In genomic region chr4:85438813-85439212, GRCm38 (mm10) we compare ENCODE assay signal across 18 mouse cellular contexts.
"Had no signal": no experiment of that assay in that cellular context is flagged by ENCODE, and none has a peak within 500 bp of the region (broad histone marks: within the 10 kb centered on the region; RNA-seq: fewer than 3 reads in every experiment).

No protein-coding gene starts in this region.

- H3K4me3 ChIP-seq: lung, embryonic 15.5 days; megakaryocyte, embryonic 14.5 days; midbrain, embryonic 13.5 days; midbrain, embryonic 15.5 days; neural tube, embryonic 12.5 days; stomach, embryonic 15.5 days had no signal

- H3K4me2 ChIP-seq: lung, embryonic 15.5 days; midbrain, embryonic 11.5 days; midbrain, embryonic 13.5 days; midbrain, embryonic 15.5 days; neural tube, embryonic 12.5 days; stomach, embryonic 15.5 days had no signal

- DNase-seq: liver, postnatal 0 days; lung, adult 2 months; lung, postnatal 14 days; lung, postnatal 36 days; right cerebral cortex, postnatal 14 days; thymus, adult 2 months; thymus, postnatal 25 days; thymus, postnatal 4 days had no signal

- H3K4me1 ChIP-seq: lung, embryonic 15.5 days; megakaryocyte, embryonic 14.5 days; midbrain, embryonic 13.5 days; midbrain, embryonic 15.5 days; neural tube, embryonic 12.5 days; stomach, embryonic 15.5 days had no signal

- H3K27ac ChIP-seq: lung, embryonic 15.5 days; macrophage; midbrain, embryonic 13.5 days; midbrain, embryonic 15.5 days; neural tube, embryonic 12.5 days; stomach, embryonic 15.5 days; stomach, postnatal 0 days had no signal

- H3K36me3 ChIP-seq: lung, embryonic 15.5 days; midbrain, embryonic 13.5 days; midbrain, embryonic 15.5 days; neural tube, embryonic 12.5 days; stomach, embryonic 15.5 days had no signal

- H3K9me3 ChIP-seq: lung, embryonic 15.5 days; midbrain, embryonic 13.5 days; midbrain, embryonic 15.5 days; neural tube, embryonic 12.5 days; stomach, embryonic 15.5 days had no signal

- ATAC-seq: liver, postnatal 0 days; lung, postnatal 0 days; midbrain, embryonic 13.5 days; midbrain, embryonic 15.5 days had no signal

- H3K27me3 ChIP-seq: lung, embryonic 15.5 days; megakaryocyte, embryonic 14.5 days; midbrain, embryonic 13.5 days; midbrain, embryonic 15.5 days; neural tube, embryonic 12.5 days; stomach, embryonic 15.5 days had no signal

- H3K9ac ChIP-seq: liver, postnatal 0 days; lung, embryonic 15.5 days; midbrain, embryonic 13.5 days; midbrain, embryonic 15.5 days; neural tube, embryonic 12.5 days; stomach, embryonic 15.5 days had no signal
